8 mouse cellular contexts compared by ENCODE assay signal in genomic region chr15:8633375-8633774, GRCm38 (mm10).
A peak's percentile ranks its signal among the peaks of the same experiment; 100 is the strongest.
DNase-seq lines count a peak whose midpoint lies in the region; ATAC-seq and TF ChIP-seq lines count a peak whose summit lies in the region.

No protein-coding gene starts in this region.

- intact Hi-C loops in gastrocnemius, adult 2 months (cut with DNase I): no loop called here

- peak; percentile 80 for TF ChIP-seq CTCF in gastrocnemius, adult 2 months (IDR thresholded peaks at IDR 0.05)

- peak; percentile 67 for DNase-seq in gastrocnemius, adult 2 months
- no peak for DNase-seq in gastrocnemius, postnatal 25 days
- DNase-seq in 3T3-L1 (ENCODE audit: low read depth, low spot score): peak; percentile 74
- DNase-seq in T-cell, adult 2 months (ENCODE audit: low spot score): peak; percentile 40
- peak; percentile 46 to 83 for DNase-seq in kidney, postnatal 36 days
- peak; percentile 62 for DNase-seq in mesoderm, embryonic 11.5 days (ENCODE audit: low read depth, low spot score)
- peak; percentile 45 to 58 for DNase-seq in thymus, postnatal 36 days

- H3K4me3 ChIP-seq in gastrocnemius, adult 2 months: no peak overlapping the region

- peak; percentile 65 for ATAC-seq in common myeloid progenitor, adult 5-6 weeks (replicated peaks; ENCODE audit: low read depth, poor library complexity, severe bottlenecking)

- H3K27ac ChIP-seq in gastrocnemius, adult 2 months: no peak overlapping the region
